8 mouse cellular contexts compared by ENCODE assay signal in genomic region chr4:119291921-119292320, GRCm38 (mm10). TPM values are rescaled to one million over a fixed set of nuclear protein-coding genes. Genes with fewer than 3 reads are reported as not detected.
A peak's percentile ranks its signal among the peaks of the same experiment; 100 is the strongest.
DNase-seq lines count a peak whose midpoint lies in the region; ATAC-seq and TF ChIP-seq lines count a peak whose summit lies in the region.
"Had no signal": no experiment of that assay in that cellular context is flagged by ENCODE, and none has a peak within 500 bp of the region (broad histone marks: within the 10 kb centered on the region; RNA-seq: fewer than 3 reads in every experiment).

No protein-coding gene starts in this region.

- TF ChIP-seq CTCF in lung, embryonic 14.5 days (IDR thresholded peaks at IDR 0.05; ENCODE audit: low read depth), result no peak
- TF ChIP-seq CTCF in lung, adult 2 months (IDR thresholded peaks at IDR 0.05; ENCODE audit: insufficient read depth, low read length), result no peak

- H3K9ac ChIP-seq in lung, embryonic 14.5 days, result peak overlapping the region; percentile 92
- H3K9ac ChIP-seq in limb, embryonic 13.5 days, result peak overlapping the region; percentile 95
- no peak overlapping the region for H3K9ac ChIP-seq in stomach, embryonic 15.5 days

- peaks cover 43% of the 10 kb centered on the region for H3K36me3 ChIP-seq in lung, embryonic 14.5 days (ENCODE audit: insufficient read depth)
- peaks cover 58% of the 10 kb centered on the region for H3K36me3 ChIP-seq in forebrain, embryonic 10.5 days (replicated peaks)
- H3K36me3 ChIP-seq in limb, embryonic 13.5 days, result peaks cover 22% of the 10 kb centered on the region
- 0 out of 2 replicates have a peak, but pooled peaks cover 4% of the 10 kb centered on the region for H3K36me3 ChIP-seq in stomach, embryonic 15.5 days

- H3K9me3 ChIP-seq in lung, embryonic 14.5 days (ENCODE audit: low read depth, low read length), result no peaks in the 10 kb centered on the region
- H3K9me3 ChIP-seq in forebrain, embryonic 10.5 days, result peaks cover 5% of the 10 kb centered on the region; the same call in 1 of the 2 replicates
- no peaks in the 10 kb centered on the region for H3K9me3 ChIP-seq in limb, embryonic 13.5 days
- H3K9me3 ChIP-seq in stomach, embryonic 15.5 days, result no peaks in the 10 kb centered on the region

- H3K4me3 ChIP-seq in lung, embryonic 14.5 days (ENCODE audit: low read depth, low read length), result peak overlapping the region; percentile 94
- H3K4me3 ChIP-seq in lung, adult 2 months (replicated peaks; ENCODE audit: extremely low read depth, low read depth, low read length), result no peak overlapping the region
- peak overlapping the region; percentile 98 for H3K4me3 ChIP-seq in forebrain, embryonic 10.5 days
- H3K4me3 ChIP-seq in limb, embryonic 13.5 days, result peak overlapping the region; percentile 85
- H3K4me3 ChIP-seq in stomach, embryonic 15.5 days (replicated peaks), result peak overlapping the region; percentile 82

- no peak overlapping the region for H3K27ac ChIP-seq in lung, embryonic 14.5 days (ENCODE audit: low read depth)
- H3K27ac ChIP-seq in forebrain, embryonic 10.5 days, result no peak overlapping the region
- no peak overlapping the region for H3K27ac ChIP-seq in limb, embryonic 13.5 days
- no peak overlapping the region for H3K27ac ChIP-seq in stomach, embryonic 15.5 days

- no peak for DNase-seq in lung, embryonic 14.5 days
- DNase-seq in lung, adult 2 months, result no peak
- DNase-seq in forebrain, embryonic 10.5 days (ENCODE audit: extremely low spot score, low spot score), result no peak
- DNase-seq in Muller cell, postnatal 12 days (ENCODE audit: inconsistent ontology term), result no peak
- DNase-seq in embryo, embryonic 9.5 days (ENCODE audit: extremely low spot score), result no peak

- no peak for ATAC-seq in lung, embryonic 14.5 days (ENCODE audit: insufficient read depth)
- no peak for ATAC-seq in limb, embryonic 13.5 days (ENCODE audit: low FRiP score, low read depth)
- ATAC-seq in stomach, embryonic 15.5 days (ENCODE audit: insufficient read depth, low FRiP score, low read depth), result no peak
- ATAC-seq: activated CD4-positive, CD25-positive, alpha-beta regulatory T cell, adult 4 months had no signal

- no peak for TF ChIP-seq POLR2A in lung, adult 2 months (IDR thresholded peaks at IDR 0.05; ENCODE audit: borderline replicate concordance, extremely low read depth, low read depth, low read length)

- H3K27me3 ChIP-seq in lung, embryonic 14.5 days (ENCODE audit: insufficient read depth, low read length), result no peaks in the 10 kb centered on the region
- no peaks in the 10 kb centered on the region for H3K27me3 ChIP-seq in forebrain, embryonic 10.5 days (ENCODE audit: poor library complexity, severe bottlenecking)
- H3K27me3 ChIP-seq in limb, embryonic 13.5 days, result no peaks in the 10 kb centered on the region
- no peaks in the 10 kb centered on the region for H3K27me3 ChIP-seq in stomach, embryonic 15.5 days (replicated peaks)

- no peaks in the 10 kb centered on the region; the same call in 1 of the 2 replicates for H3K4me1 ChIP-seq in lung, embryonic 14.5 days (ENCODE audit: insufficient read depth)
- peaks cover 17% of the 10 kb centered on the region for H3K4me1 ChIP-seq in lung, adult 2 months (ENCODE audit: control insufficient read depth, insufficient read depth, low read length)
- H3K4me1 ChIP-seq in forebrain, embryonic 10.5 days, result peaks cover 41% of the 10 kb centered on the region
- H3K4me1 ChIP-seq in limb, embryonic 13.5 days, result peaks cover 25% of the 10 kb centered on the region
- peaks cover 8% of the 10 kb centered on the region; the same call in 1 of the 2 replicates for H3K4me1 ChIP-seq in stomach, embryonic 15.5 days

- H3K4me2 ChIP-seq in lung, embryonic 14.5 days, result peak overlapping the region; percentile 81
- H3K4me2 ChIP-seq in limb, embryonic 13.5 days (replicated peaks), result peak overlapping the region; percentile 74
- H3K4me2 ChIP-seq in stomach, embryonic 15.5 days, result peak overlapping the region; percentile 66

- 71% methylated on average over 1 of the region's 1 CpGs for WGBS in lung, embryonic 14.5 days
- 61% methylated on average over 1 of the region's 1 CpGs for WGBS in lung, adult 2 months
- 91% methylated on average over 1 of the region's 1 CpGs for WGBS in forebrain, embryonic 10.5 days
- 88% methylated on average over 1 of the region's 1 CpGs for WGBS in limb, embryonic 13.5 days
- WGBS in stomach, embryonic 15.5 days, result 71% methylated on average over 1 of the region's 1 CpGs

RNA-seq across cellular contexts. Expression of gene Ybx1, which starts 2.5 kb away (rescaled TPM):
- 880 and 902 TPM in 2 replicates for polyA plus RNA-seq in lung, embryonic 14.5 days (2014; fragmentation: Nextera tagmentation; extraction: Ambion mirVana)
- 158 and 195 TPM in 2 replicates for polyA plus RNA-seq in lung, adult 2 months (2012; rRNA removed)
- polyA plus RNA-seq in forebrain, embryonic 10.5 days (2016; fragmentation: Nextera tagmentation; extraction: Ambion mirVana), result 929 and 1,023 TPM in 2 replicates
- polyA plus RNA-seq in limb, embryonic 13.5 days (2015; fragmentation: Nextera tagmentation; extraction: Ambion mirVana), result 637 TPM in 2 replicates
- polyA plus RNA-seq in stomach, embryonic 15.5 days (2015; fragmentation: Nextera tagmentation; extraction: Ambion mirVana), result 615 and 648 TPM in 2 replicates

RNA-seq across cellular contexts. Expression of gene Ppih, which starts 28.4 kb away (rescaled TPM):
- 126 and 127 TPM in 2 replicates for polyA plus RNA-seq in lung, embryonic 14.5 days (2014; fragmentation: Nextera tagmentation; extraction: Ambion mirVana)
- polyA plus RNA-seq in lung, adult 2 months (2012; rRNA removed), result 3.2 and 5.3 TPM in 2 replicates
- 156 and 159 TPM in 2 replicates for polyA plus RNA-seq in forebrain, embryonic 10.5 days (2016; fragmentation: Nextera tagmentation; extraction: Ambion mirVana)
- 105 and 108 TPM in 2 replicates for polyA plus RNA-seq in limb, embryonic 13.5 days (2015; fragmentation: Nextera tagmentation; extraction: Ambion mirVana)
- polyA plus RNA-seq in stomach, embryonic 15.5 days (2015; fragmentation: Nextera tagmentation; extraction: Ambion mirVana), result 71.6 and 90.5 TPM in 2 replicates

RNA-seq across cellular contexts. Expression of gene Cldn19, which starts 36.7 kb away (rescaled TPM):
- polyA plus RNA-seq in lung, embryonic 14.5 days (2014; fragmentation: Nextera tagmentation; extraction: Ambion mirVana), result not detected in 2 replicates
- polyA plus RNA-seq in lung, adult 2 months (2012; rRNA removed), result 1.2 TPM in 2 replicates
- 0.16 TPM in 1 of 2 replicates, not detected in the other for polyA plus RNA-seq in forebrain, embryonic 10.5 days (2016; fragmentation: Nextera tagmentation; extraction: Ambion mirVana)
- 0.09 and 0.15 TPM in 2 replicates for polyA plus RNA-seq in limb, embryonic 13.5 days (2015; fragmentation: Nextera tagmentation; extraction: Ambion mirVana)
- 0.14 TPM in 1 of 2 replicates, not detected in the other for polyA plus RNA-seq in stomach, embryonic 15.5 days (2015; fragmentation: Nextera tagmentation; extraction: Ambion mirVana)
- polyA plus RNA-seq: activated CD4-positive, CD25-positive, alpha-beta regulatory T cell, adult 4 months had no signal

RNA-seq across cellular contexts. Expression of gene P3h1, which starts 59.2 kb away (rescaled TPM):
- polyA plus RNA-seq in lung, embryonic 14.5 days (2014; fragmentation: Nextera tagmentation; extraction: Ambion mirVana), result 40.4 and 44.8 TPM in 2 replicates
- 22.4 and 24.0 TPM in 2 replicates for polyA plus RNA-seq in lung, adult 2 months (2012; rRNA removed)
- polyA plus RNA-seq in forebrain, embryonic 10.5 days (2016; fragmentation: Nextera tagmentation; extraction: Ambion mirVana), result 13.4 and 16.2 TPM in 2 replicates
- polyA plus RNA-seq in limb, embryonic 13.5 days (2015; fragmentation: Nextera tagmentation; extraction: Ambion mirVana), result 61.2 and 63.5 TPM in 2 replicates
- polyA plus RNA-seq in stomach, embryonic 15.5 days (2015; fragmentation: Nextera tagmentation; extraction: Ambion mirVana), result 33.6 and 37.6 TPM in 2 replicates

RNA-seq across cellular contexts. Expression of gene AU022252, which starts 59.4 kb away (rescaled TPM):
- 29.0 and 32.3 TPM in 2 replicates for polyA plus RNA-seq in lung, embryonic 14.5 days (2014; fragmentation: Nextera tagmentation; extraction: Ambion mirVana)
- 3.4 and 6.5 TPM in 2 replicates for polyA plus RNA-seq in lung, adult 2 months (2012; rRNA removed)
- 32.7 and 41.6 TPM in 2 replicates for polyA plus RNA-seq in forebrain, embryonic 10.5 days (2016; fragmentation: Nextera tagmentation; extraction: Ambion mirVana)
- 39.9 and 40.7 TPM in 2 replicates for polyA plus RNA-seq in limb, embryonic 13.5 days (2015; fragmentation: Nextera tagmentation; extraction: Ambion mirVana)
- 28.1 and 29.1 TPM in 2 replicates for polyA plus RNA-seq in stomach, embryonic 15.5 days (2015; fragmentation: Nextera tagmentation; extraction: Ambion mirVana)

Comparison
In these comparisons a context has a peak if more than half of its experiments do, and no peak if none do; other contexts are left out.
1. RNA of gene Ppih, which starts 28.4 kb away (polyA plus RNA-seq): 156 to 159 TPM in forebrain, embryonic 10.5 days, 126 to 127 TPM in lung, embryonic 14.5 days, 105 to 108 TPM in limb, embryonic 13.5 days and 71.6 to 90.5 TPM in stomach, embryonic 15.5 days; 3.2 to 5.3 TPM in lung, adult 2 months; every median in the first group is over 10 times any median in the second.
2. Peak in every context shown above with its lines, with median percentiles within 50 percentile points of each other: H3K4me2 ChIP-seq.